Mouse (Mus musculus) stomach, embryonic 16.5 days (tissue): ENCODE measurements at regions not wholly inside any gene's neighbourhood (a gene's known extent, or its start where the extent isn't known, plus 50 kb on each side); places are given as distances from the start of the nearest gene placed in this dataset.

Experiments used
- ATAC-seq: fragments of 200-750 bp; cut with Nextera tagmentation; 2 replicates; pipeline ENCODE4 v1.8.0; 2017; ENCODE audit warnings: moderate number of reproducible peaks, moderate TSS enrichment; ENCODE audit not compliant: insufficient read depth, low FRiP score
- H3K27ac ChIP-seq: fragments of 300-500 bp; sonication (generic); 2 replicates; pipeline ENCODE4 v1.5.1; 2014; ENCODE audit warnings: low read length
- H3K27me3 ChIP-seq: fragments of 300-500 bp; sonication (generic); 2 replicates; pipeline ENCODE4 v1.6.1; 2014; ENCODE audit warnings: low read length, control low read depth, mixed read lengths; ENCODE audit not compliant: control insufficient read depth, insufficient read depth
- H3K36me3 ChIP-seq: fragments of 300-500 bp; sonication (generic); 2 replicates; pipeline ENCODE4 v1.6.1; 2014; ENCODE audit warnings: low read length; ENCODE audit not compliant: control insufficient read depth, insufficient read depth
- H3K4me1 ChIP-seq: fragments of 300-500 bp; sonication (generic); 2 replicates; pipeline ENCODE4 v1.6.1; 2014; ENCODE audit warnings: low read length, control low read depth, mixed read lengths; ENCODE audit not compliant: control insufficient read depth, insufficient read depth
- H3K4me2 ChIP-seq: fragments of 300-500 bp; sonication (generic); 2 replicates; pipeline ENCODE4 v1.6.1; 2014; ENCODE audit warnings: low read depth, low read length, mixed read lengths
- H3K4me3 ChIP-seq: fragments of 300-500 bp; sonication (generic); replicated peaks from 2 replicates; pipeline ENCODE4 v1.5.1; 2014; ENCODE audit warnings: mild to moderate bottlenecking, low read length
- H3K9ac ChIP-seq: fragments of 300-500 bp; sonication (generic); 2 replicates; pipeline ENCODE4 v1.6.1; 2014; ENCODE audit warnings: low read length
- H3K9me3 ChIP-seq: fragments of 300-500 bp; sonication (generic); replicated peaks from 2 replicates; pipeline ENCODE4 v1.6.1; 2016; ENCODE audit warnings: low read length, control low read depth; ENCODE audit not compliant: control insufficient read depth
- WGBS: fragments of 180-500 bp; shearing (Covaris S2); extraction: QIAGEN DNeasy Blood & Tissue Kit; methylation state at CpG from one replicate; pipeline ENCODE4 v1.1.7; 2014; 5-methylcytosine and 5-hydroxymethylcytosine counted together

DNA sequence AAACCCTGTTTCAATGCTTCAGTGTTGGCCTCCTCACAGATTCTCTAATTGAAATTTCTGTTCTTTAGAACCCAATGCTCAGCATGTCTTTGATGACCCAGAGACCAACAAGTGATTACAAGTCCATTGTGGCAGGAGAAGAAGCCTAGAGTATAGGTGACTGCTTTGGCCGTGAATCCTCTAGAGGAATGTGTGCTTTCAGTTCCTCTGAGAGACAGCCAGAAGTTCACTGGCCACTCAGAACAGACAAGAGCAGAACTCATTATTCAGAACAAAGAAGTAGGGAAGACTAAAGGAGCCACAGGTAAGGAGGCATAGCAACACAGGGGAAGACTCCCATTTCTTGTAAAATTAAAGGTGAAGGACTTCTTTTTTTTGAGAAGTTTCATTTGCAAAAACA is 52.5 kb upstream of the Slc4a4 start:
- no peaks in the 10 kb centered on the region for H3K36me3 ChIP-seq
- no peak overlapping the region for H3K4me2 ChIP-seq
- H3K9ac ChIP-seq = no peak overlapping the region
- no peaks in the 10 kb centered on the region for H3K9me3 ChIP-seq
- no peak overlapping the region for H3K27ac ChIP-seq
- 87% methylated on average over 1 of the region's 1 CpGs for WGBS
- no peak overlapping the region for H3K4me3 ChIP-seq
- no peak for ATAC-seq
- no peaks in the 10 kb centered on the region for H3K4me1 ChIP-seq
- no peaks in the 10 kb centered on the region for H3K27me3 ChIP-seq

DNA sequence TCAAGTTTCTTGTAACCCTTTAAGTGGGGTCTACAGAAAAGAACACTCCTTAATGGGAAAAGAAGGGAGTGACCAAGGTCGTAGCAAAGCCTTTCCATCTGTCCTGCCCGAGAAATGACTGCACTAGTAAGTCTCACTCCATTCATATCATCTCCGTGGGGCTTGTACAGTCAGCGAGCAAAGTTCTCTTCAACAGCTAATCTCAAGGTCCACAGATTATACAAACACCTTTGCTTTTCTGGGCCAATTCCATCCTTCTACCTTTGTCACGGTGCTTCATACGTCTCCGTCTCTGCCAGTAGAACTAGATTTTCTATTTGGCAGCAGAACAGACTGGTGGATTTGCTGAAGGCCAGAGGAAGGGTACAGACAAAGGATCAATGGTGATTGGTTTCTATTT is 51.6 kb upstream of the Slc4a4 start:
- ATAC-seq = 0 out of 2 replicates have a peak, but pooled peaks have one; percentile 7
- Histone ChIP-seq H3K36me3 (no peaks in the 10 kb centered on the region), H3K27me3 (no peaks in the 10 kb centered on the region)

DNA sequence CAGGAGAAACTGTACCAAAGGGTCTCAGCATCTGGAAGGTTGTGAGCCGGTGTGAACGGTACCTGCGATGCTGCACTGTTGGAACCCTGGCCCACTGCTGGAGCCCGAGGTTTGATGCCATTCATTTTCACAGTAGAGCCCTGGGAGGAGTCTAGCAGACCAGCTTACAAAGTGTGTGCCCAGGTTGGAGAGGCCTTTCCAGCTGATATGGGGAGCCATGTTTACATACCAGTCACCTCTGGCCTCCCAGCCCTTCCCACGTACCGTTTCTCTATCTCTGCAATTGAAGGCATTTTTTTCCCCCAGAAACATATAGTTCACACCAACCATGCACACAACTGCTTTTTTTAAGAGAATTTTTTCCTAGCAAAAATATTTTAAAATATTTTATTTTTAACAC is 50.7 kb upstream of the Slc4a4 start:
- no peak for ATAC-seq
- Histone ChIP-seq H3K27ac (no peak overlapping the region), H3K27me3 (no peaks in the 10 kb centered on the region), H3K4me2 (no peak overlapping the region), H3K4me3 (no peak overlapping the region), H3K36me3 (no peaks in the 10 kb centered on the region), H3K9me3 (no peaks in the 10 kb centered on the region), H3K4me1 (no peaks in the 10 kb centered on the region), H3K9ac (no peak overlapping the region)
- 63% methylated on average over 6 of the region's 6 CpGs for WGBS

More for the DNA sequence above, 51.6 kb upstream of the Slc4a4 start:
- Histone ChIP-seq H3K9ac (no peak overlapping the region), H3K27ac (no peak overlapping the region), H3K9me3 (no peaks in the 10 kb centered on the region), H3K4me1 (no peaks in the 10 kb centered on the region), H3K4me3 (no peak overlapping the region), H3K4me2 (no peak overlapping the region)
- WGBS = 67% methylated on average over 7 of the region's 7 CpGs
